Mouse (Mus musculus): ENCODE measurements around the gene Itgb2l. TPM values are rescaled to one million over a fixed set of nuclear protein-coding genes. Genes with fewer than 3 reads are reported as not detected.

Itgb2l gene
- total RNA-seq, 2 experiments from 2014 or later: not detected

- no peak for DNase-seq (ENCODE audit: extremely low spot score in 1 of 2, low spot score in 2 of 2)
- intact Hi-C loops (cut with DNase I): no loop called here
Measured at GRCm38 (mm10) chr16:96378111-96378510, 65.3 kb downstream of the Itgb2l start.

DNA sequence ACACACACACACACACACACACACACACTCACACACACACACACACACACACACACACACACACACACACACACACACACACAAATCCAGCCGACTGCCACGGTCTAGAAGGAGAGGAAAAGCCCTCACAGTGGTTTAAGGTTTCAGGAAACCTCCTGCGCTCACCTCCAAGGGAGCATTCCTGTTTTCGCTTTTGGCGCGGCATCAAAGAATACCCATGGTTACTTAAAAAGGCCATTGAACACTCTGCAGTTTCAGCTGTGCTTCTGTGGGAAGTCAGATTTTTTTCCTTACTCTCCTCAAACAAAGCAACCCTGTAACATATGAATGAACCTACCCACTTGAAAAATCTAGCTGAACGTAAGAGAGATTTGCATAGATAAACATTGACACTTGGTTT, 67.1 kb downstream of the Itgb2l start:
- intact Hi-C loops (cut with DNase I): no loop called here
- peak; percentile 7 to 85 for DNase-seq (ENCODE audit: extremely low spot score in 1 of 2, low spot score in 2 of 2)

- DNase-seq (ENCODE audit: extremely low spot score in 1 of 2, low spot score in 2 of 2): no peak
- intact Hi-C loops (cut with DNase I): no loop called here
Measured at GRCm38 (mm10) chr16:96375538-96375937, 67.9 kb downstream of the Itgb2l start.

DNA sequence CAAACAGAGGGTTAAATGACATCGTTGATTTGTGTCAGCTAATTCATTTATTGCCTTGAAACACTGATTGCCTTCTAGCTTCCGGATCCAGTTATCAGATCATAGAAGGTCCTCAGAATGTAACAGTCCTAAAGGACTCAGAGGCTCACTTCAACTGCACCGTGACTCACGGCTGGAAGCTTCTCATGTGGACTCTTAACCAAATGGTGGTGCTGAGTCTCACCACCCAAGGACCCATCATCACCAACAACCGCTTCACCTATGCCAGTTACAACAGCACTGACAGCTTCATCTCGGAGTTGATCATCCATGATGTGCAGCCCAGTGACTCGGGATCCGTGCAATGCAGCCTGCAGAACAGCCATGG, 70.7 kb downstream of the Itgb2l start:
- no peak for DNase-seq (ENCODE audit: extremely low spot score in 1 of 2, low spot score in 2 of 2)
- intact Hi-C loops (cut with DNase I): no loop called here

Other genes with a start within 250 kb of the Itgb2l start
- 1 to 10 TPM; 2.0 to 2.1 TPM for gene Sh3bgr, start 243.2 kb downstream of the Itgb2l start, total RNA-seq (2021)
- gene B3galt5, start 207.8 kb downstream of the Itgb2l start, total RNA-seq (2021): 1 to 10 TPM; 5.1 to 7.5 TPM
- gene Pcp4, start 24.0 kb upstream of the Itgb2l start, total RNA-seq (2021): 100 to 1,000 TPM; 421 to 559 TPM